ENCODE assay signal across 12 mouse cellular contexts in genomic region chr11:57176552-57176951, GRCm38 (mm10).
DNase-seq lines count a peak whose midpoint lies in the region; ATAC-seq and TF ChIP-seq lines count a peak whose summit lies in the region.
"Had no signal": no experiment of that assay in that cellular context is flagged by ENCODE, and none has a peak within 500 bp of the region (broad histone marks: within the 10 kb centered on the region; RNA-seq: fewer than 3 reads in every experiment).

No protein-coding gene starts in this region.

- no peak overlapping the region for H3K27ac ChIP-seq in kidney, postnatal 0 days
- no peak overlapping the region for H3K27ac ChIP-seq in kidney, embryonic 15.5 days
- H3K27ac ChIP-seq in testis, adult 2 months (ENCODE audit: control insufficient read depth, insufficient read depth, low read depth, low read length), result no peak overlapping the region
- H3K27ac ChIP-seq: macrophage had no signal

- peak; percentile 45 for TF ChIP-seq CTCF in kidney, postnatal 0 days (IDR thresholded peaks at IDR 0.05; ENCODE audit: low read depth)
- peak; percentile 27; the same call in 1 of the 2 replicates for TF ChIP-seq CTCF in testis, adult 2 months (IDR thresholded peaks at IDR 0.05; ENCODE audit: control insufficient read depth, insufficient read depth, insufficient replicate concordance, low read depth, low read length)

- no peak overlapping the region for H3K9ac ChIP-seq in kidney, postnatal 0 days (ENCODE audit: low read depth, low read length)
- H3K9ac ChIP-seq in kidney, embryonic 15.5 days, result no peak overlapping the region

- H3K36me3 ChIP-seq in kidney, postnatal 0 days (ENCODE audit: insufficient read depth, low read length), result no peaks in the 10 kb centered on the region
- no peaks in the 10 kb centered on the region for H3K36me3 ChIP-seq in kidney, embryonic 15.5 days
- H3K36me3 ChIP-seq in testis, adult 2 months (ENCODE audit: control insufficient read depth, insufficient read depth, low read length), result no peaks in the 10 kb centered on the region

- DNase-seq in kidney, postnatal 0 days (ENCODE audit: low spot score), result peak; percentile 5
- no peak for DNase-seq in testis, postnatal 14 days (ENCODE audit: low spot score)
- DNase-seq in embryo, embryonic 11.5 days (ENCODE audit: low read depth, low spot score), result peak; percentile 7
- DNase-seq in yolk sac, embryonic 10.5 days (ENCODE audit: low spot score), result peak; percentile 5
- DNase-seq in ovary, postnatal 14 days (ENCODE audit: low spot score), result no peak
- no peak for DNase-seq in frontal cortex, postnatal 25 days (ENCODE audit: low spot score in 2 of 2)
- DNase-seq: left cerebral cortex, postnatal 4 days; thymus, postnatal 25 days had no signal

- no peaks in the 10 kb centered on the region for H3K9me3 ChIP-seq in kidney, postnatal 0 days (replicated peaks; ENCODE audit: low read length)
- no peaks in the 10 kb centered on the region for H3K9me3 ChIP-seq in kidney, embryonic 15.5 days (replicated peaks)

- no peak for TF ChIP-seq POLR2A in testis, adult 2 months (IDR thresholded peaks at IDR 0.05; ENCODE audit: control insufficient read depth, low read depth, low read length)

- H3K27me3 ChIP-seq in kidney, postnatal 0 days (ENCODE audit: insufficient read depth, low read length), result no peaks in the 10 kb centered on the region
- no peaks in the 10 kb centered on the region for H3K27me3 ChIP-seq in kidney, embryonic 15.5 days
- H3K27me3 ChIP-seq in testis, adult 2 months (ENCODE audit: control insufficient read depth, insufficient read depth, low read length), result no peaks in the 10 kb centered on the region

- no peak overlapping the region for H3K4me2 ChIP-seq in kidney, postnatal 0 days (ENCODE audit: low read length)
- H3K4me2 ChIP-seq in kidney, embryonic 15.5 days, result no peak overlapping the region
- H3K4me2 ChIP-seq: heart, embryonic 11.5 days had no signal

- no peak overlapping the region for H3K4me3 ChIP-seq in kidney, postnatal 0 days (replicated peaks; ENCODE audit: low read depth, low read length)
- no peak overlapping the region for H3K4me3 ChIP-seq in kidney, embryonic 15.5 days (replicated peaks)
- H3K4me3 ChIP-seq in testis, adult 2 months (ENCODE audit: control insufficient read depth, low read depth, low read length), result no peak overlapping the region

- H3K4me1 ChIP-seq in kidney, postnatal 0 days (replicated peaks; ENCODE audit: insufficient read depth, low read length), result no peaks in the 10 kb centered on the region
- no peaks in the 10 kb centered on the region for H3K4me1 ChIP-seq in kidney, embryonic 15.5 days
- no peaks in the 10 kb centered on the region for H3K4me1 ChIP-seq in testis, adult 2 months (ENCODE audit: control insufficient read depth, insufficient read depth, low read length)

- ATAC-seq in kidney, postnatal 0 days (replicated peaks; ENCODE audit: low FRiP score, low read depth), result no peak
- ATAC-seq in kidney, embryonic 15.5 days (replicated peaks; ENCODE audit: low FRiP score), result no peak

- WGBS in kidney, postnatal 0 days, result 25% methylated on average over 3 of the region's 3 CpGs
- WGBS in kidney, embryonic 15.5 days, result 28% methylated on average over 3 of the region's 3 CpGs

Comparison
In these comparisons a context has a peak if more than half of its experiments do, and no peak if none do; other contexts are left out.
1. DNase-seq: peak in kidney, postnatal 0 days (single experiment), embryo, embryonic 11.5 days (single experiment) and yolk sac, embryonic 10.5 days (single experiment); none in testis, postnatal 14 days (single experiment), ovary, postnatal 14 days (single experiment) and frontal cortex, postnatal 25 days (0 of 2).